Mouse (Mus musculus) mouse embryonic stem cell (cell line): ENCODE results near the gene Skint8.
"Not testable (repeated sequence)": the region's sequence is repeated elsewhere in the genome, so short reads cannot be mapped to it uniquely, and the experiment has no call there.

Source experiments
- in situ Hi-C, 2 experiments: fragments of 300-500 bp; cut with MboI; formaldehyde crosslinking; loops; 1 replicate in 1 of 2; 3 replicates in 1 of 2; pipeline ENCODE4 v1.14.3; 2019 to 2020; ENCODE audit warnings: low sequenced_read_pairs in 2 of 2, low pct_unique_long_range_greater_than_20kb in 1 of 2, mixed read lengths in 1 of 2; ENCODE audit not compliant: unreplicated experiment in 1 of 2

Gene Skint8

GRCm38 (mm10) chr4:111919092-111919491 lies at the start of gene Skint8:
Skint8 (plus strand) TSS chr4:111919392.
- in situ Hi-C loops, result no loop called here

DNA sequence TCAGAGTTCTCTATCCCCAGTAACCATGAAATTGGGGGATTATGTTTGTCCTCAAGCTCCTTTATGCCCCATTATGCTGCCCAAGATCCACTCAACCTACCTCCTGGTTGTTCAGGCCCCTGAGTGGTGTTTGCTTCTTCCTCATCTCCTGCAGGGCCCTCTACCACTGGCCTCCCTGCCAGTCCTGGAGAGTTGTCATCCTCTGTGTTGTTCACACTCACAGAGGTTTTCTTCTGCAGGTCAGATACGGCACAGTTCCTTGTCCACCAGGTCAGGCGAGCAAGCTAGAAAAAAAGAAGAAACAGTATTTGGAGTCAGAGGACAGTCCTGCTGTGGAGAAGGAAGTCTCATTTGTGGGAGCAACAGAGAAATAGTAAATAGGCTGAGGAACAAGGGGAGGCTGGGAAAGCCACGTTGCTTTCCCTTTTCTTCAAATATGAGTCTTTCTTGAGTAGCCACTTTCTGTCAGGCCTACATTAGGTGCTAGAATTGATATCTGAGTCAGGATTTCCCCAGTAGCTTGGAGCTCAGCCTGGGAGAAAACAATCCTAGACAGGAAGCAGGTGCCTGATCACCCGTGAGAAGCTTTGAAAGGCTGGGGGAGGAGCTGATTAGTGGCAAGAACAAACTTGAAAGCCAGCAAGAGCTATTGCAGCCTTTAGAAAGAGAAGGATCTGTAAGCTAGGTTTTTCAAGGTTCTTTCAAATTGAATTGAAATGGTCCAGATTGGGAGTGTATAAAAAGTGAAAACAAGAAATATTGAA lies 38.9 kb upstream of the Skint8 start:
- in situ Hi-C loops, result loop anchor here in 1 of 2 experiments (25.0 kb wide), 1 partner anchor 782 kb away; no protein-coding TSS in a partner anchor

GRCm38 (mm10) chr4:111883543-111883942 lies 35.6 kb upstream of the Skint8 start:
- in situ Hi-C loops, result loop anchor here in 1 of 2 experiments (25.0 kb wide), 1 partner anchor 779 kb away; no protein-coding TSS in a partner anchor

DNA sequence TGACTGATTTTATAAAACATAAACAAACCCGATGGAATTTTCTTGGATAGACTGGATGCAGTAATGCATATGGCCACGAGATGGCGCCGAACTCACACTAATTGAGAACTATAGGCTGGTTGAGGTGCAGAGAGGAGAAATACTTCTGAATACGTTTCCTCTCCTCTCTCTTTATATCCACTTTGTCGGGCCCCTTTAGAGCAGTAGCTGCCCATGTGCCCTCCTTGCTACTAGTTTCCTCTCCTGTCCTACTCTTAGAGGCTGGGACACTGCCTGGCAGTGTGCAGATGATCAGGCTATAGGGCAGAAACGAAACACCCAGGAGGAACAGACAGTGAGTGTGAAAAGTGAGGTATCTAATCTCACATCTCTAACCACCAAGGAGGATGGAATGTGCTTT lies 33.2 kb upstream of the Skint8 start:
- in situ Hi-C loops, result loop anchor here in 1 of 2 experiments (25.0 kb wide), 1 partner anchor 776 kb away; no protein-coding TSS in a partner anchor

GRCm38 (mm10) chr4:111886607-111887006 lies 32.6 kb upstream of the Skint8 start:
- in situ Hi-C loops, result loop anchor here in 1 of 2 experiments (25.0 kb wide), 1 partner anchor 776 kb away; no protein-coding TSS in a partner anchor

- in situ Hi-C loops, result loop anchor here in 1 of 2 experiments (25.0 kb wide), 1 partner anchor 770 kb away; no protein-coding TSS in a partner anchor
Measured at GRCm38 (mm10) chr4:111892138-111892537, 27.1 kb upstream of the Skint8 start.

DNA sequence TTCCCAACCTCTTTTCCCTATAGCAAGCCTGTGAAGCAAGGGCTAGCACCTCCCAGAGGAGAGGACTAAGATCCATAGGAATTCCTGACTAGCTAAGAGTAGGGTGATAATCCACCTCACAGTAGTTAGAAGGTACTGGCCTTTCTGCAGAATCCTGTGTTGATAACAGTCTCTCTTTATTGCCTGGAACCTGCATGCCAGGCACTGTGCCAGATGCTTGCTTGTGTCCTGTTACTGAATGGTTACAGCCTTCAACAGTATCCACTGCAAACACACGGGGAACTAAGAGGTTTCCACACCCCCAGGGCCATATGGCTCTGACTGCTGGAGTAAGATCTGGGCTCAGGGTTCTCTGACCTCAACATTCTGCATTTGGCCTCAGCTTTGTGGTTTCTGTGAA lies 21.4 kb upstream of the Skint8 start:
- in situ Hi-C loops, result loop anchor here in 1 of 2 experiments (25.0 kb wide), 1 partner anchor 765 kb away; no protein-coding TSS in a partner anchor

- in situ Hi-C loops, result loop anchor here in 1 of 2 experiments (25.0 kb wide), 1 partner anchor 764 kb away; no protein-coding TSS in a partner anchor
Measured at GRCm38 (mm10) chr4:111898566-111898965, 20.6 kb upstream of the Skint8 start.

DNA sequence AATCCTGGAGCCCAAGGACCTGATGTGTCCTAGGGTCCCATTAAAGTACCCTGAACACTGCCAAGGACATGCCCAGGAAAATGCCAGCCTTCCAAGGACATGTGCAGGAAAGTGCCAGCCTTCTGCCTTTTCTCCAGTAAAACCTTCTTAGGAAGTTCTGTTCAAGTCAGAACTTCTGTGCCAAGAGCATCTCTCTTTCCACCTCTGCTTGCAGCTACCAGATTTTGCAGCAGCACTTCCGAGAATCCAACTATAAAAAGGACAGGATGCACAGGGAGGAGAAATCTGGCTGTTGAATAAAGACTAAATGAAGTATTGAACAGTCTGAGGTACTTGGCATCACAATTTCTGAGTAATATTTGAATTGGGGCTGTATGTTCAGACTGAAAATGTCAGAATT lies 18.7 kb upstream of the Skint8 start:
- in situ Hi-C loops, result loop anchor here in 1 of 2 experiments (10.0 kb wide), 1 partner anchor 54 kb away; no protein-coding TSS in a partner anchor

DNA sequence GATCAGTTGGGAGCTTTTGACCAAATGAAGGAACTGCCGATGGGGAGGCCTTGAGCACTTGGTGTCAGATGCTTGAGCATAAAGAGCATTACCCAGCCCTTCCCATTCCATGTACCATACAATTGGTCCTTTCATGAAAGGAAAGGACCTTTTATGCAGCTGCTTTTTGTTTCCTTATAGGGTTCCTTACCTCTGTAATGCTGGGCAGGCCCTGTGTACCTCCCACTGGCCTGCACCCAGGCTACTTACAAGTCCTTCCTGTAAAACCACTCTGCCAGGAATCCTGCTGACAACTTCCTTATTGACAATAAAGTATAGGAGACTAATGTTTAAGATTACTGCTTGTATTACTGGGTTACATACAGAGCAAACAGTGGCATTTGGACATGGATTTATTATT lies 17.7 kb upstream of the Skint8 start:
- in situ Hi-C loops, result loop anchor here in 1 of 2 experiments (10.0 kb wide), 1 partner anchor 53 kb away; no protein-coding TSS in a partner anchor

DNA sequence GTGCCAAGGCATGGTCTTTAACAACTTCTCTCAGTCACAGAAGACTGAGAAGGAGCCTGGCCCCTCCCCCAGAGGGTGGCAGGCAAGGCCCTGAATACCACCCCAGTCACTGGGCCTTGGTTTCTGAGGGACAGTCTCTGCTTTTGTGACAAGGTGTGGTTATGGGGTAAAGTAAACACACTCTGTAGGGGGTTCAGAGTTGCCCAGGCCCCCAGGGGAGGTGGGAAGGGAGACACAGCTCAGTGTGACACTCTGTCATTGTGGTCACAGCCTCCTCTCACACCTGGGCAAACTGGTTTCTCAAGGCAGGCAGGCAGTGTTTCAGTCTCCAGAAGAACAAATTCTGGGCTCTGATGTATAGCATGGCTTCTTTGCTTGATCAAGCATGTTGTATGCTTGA lies 16.4 kb upstream of the Skint8 start, which contains the start of gene Slc5a9:
Gene Slc5a9 (minus strand): TSS at position 144 of the 400 bp plus-strand sequence.
- in situ Hi-C loops, result loop anchor here in 1 of 2 experiments (10.0 kb wide), 1 partner anchor 52 kb away; no protein-coding TSS in a partner anchor

DNA sequence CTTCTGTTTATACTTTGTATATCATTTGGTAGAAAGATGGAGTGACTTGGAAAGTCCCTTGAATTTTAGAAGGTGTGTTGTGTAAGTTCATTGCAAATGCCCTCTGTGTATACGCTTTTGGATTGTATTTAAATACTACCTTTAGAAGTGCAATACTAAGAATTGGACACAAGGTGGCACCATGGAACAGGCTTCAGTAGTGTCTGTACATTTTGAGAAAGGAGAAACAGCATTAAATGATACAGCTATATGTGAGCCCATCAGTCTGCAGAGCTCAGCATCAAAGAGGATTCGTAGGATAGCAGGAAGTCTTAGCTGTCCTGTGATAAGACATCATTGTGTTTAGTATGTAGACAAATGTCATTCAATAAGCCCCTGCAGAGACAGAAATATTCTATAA lies 11.3 kb upstream of the Skint8 start:
- in situ Hi-C loops, result loop anchor here in 1 of 2 experiments (10.0 kb wide), 1 partner anchor 47 kb away; no protein-coding TSS in a partner anchor

GRCm38 (mm10) chr4:111961309-111961708 lies 42.1 kb downstream of the Skint8 start:
- in situ Hi-C loops, result no loop called here

- in situ Hi-C loops, result not testable (repeated sequence)
Measured at GRCm38 (mm10) chr4:111963241-111963640, 44.0 kb downstream of the Skint8 start.

GRCm38 (mm10) chr4:111963669-111964068 lies 44.5 kb downstream of the Skint8 start:
- in situ Hi-C loops, result no loop called here

DNA sequence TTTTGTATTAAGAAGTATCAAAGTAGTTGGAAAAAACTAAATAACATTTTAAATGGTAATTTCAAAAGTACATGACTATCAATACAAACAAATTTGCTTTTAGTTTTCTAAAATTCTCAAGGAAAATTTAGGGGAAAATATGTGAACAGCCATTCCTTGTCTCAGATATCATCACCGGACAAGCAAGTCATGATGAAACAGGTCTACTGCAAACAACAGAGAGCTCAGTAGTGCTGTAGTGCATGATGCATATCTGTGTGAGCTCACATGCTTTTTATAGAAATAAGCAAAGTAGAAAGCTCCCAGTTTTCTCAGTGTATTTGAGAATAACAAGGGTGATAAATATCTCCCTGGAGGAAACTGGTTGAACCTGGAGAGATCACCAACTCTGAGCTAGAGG lies 53.4 kb downstream of the Skint8 start, which contains the start of gene Skint7:
Gene Skint7 (plus strand): TSS at position 301 of the 400 bp plus-strand sequence.
- in situ Hi-C loops, result no loop called here
